Mouse (Mus musculus): ENCODE measurements around the gene Vmn1r217. TPM values are rescaled to one million over a fixed set of nuclear protein-coding genes. Genes with fewer than 3 reads are reported as not detected.
"Not testable (repeated sequence)": the region's sequence is repeated elsewhere in the genome, so short reads cannot be mapped to it uniquely, and the experiment has no call there.

Gene Vmn1r217
- polyA plus RNA-seq (2015; fragmentation: Nextera tagmentation; extraction: Ambion mirVana): not detected in 2 replicates

- not testable (repeated sequence) for H3K27ac ChIP-seq; H3K9me3 ChIP-seq (replicated peaks); H3K4me1 ChIP-seq; H3K4me2 ChIP-seq; H3K4me3 ChIP-seq (replicated peaks); ATAC-seq (replicated peaks; ENCODE audit: low FRiP score); H3K36me3 ChIP-seq; H3K27me3 ChIP-seq; H3K9ac ChIP-seq
- 70% methylated on average over 1 of the region's 1 CpGs for WGBS
These were observed at the start of gene Vmn1r217 for GRCm38 (mm10) chr13:23118126-23118525. Vmn1r217 (minus strand) TSS chr13:23118226.

DNA sequence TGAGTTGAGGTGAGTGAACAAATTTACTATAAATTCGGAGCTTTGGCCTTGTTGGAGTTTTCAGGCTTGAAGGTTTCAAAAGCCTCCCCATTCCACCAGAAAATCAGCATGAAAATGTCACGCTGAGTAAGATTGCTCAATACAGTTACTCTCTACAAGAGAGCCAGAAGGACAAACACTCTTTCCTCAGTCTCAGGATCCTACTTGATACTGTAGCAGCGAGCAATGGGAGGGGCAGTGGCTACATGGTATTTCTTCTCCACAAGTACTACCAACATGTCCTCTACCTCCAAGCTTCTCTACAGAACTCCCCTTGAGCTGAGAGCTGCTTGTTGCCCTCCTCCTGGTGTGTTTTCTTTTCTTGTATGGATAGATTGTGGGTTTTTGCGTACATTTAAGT is 48.4 kb upstream of the Vmn1r217 start:
- not testable (repeated sequence) for H3K27me3 ChIP-seq; H3K4me1 ChIP-seq; H3K27ac ChIP-seq; H3K4me3 ChIP-seq (replicated peaks); H3K4me2 ChIP-seq; H3K9me3 ChIP-seq (replicated peaks); ATAC-seq (replicated peaks; ENCODE audit: low FRiP score); H3K9ac ChIP-seq; H3K36me3 ChIP-seq
- WGBS: 89% methylated on average over 4 of the region's 4 CpGs

DNA sequence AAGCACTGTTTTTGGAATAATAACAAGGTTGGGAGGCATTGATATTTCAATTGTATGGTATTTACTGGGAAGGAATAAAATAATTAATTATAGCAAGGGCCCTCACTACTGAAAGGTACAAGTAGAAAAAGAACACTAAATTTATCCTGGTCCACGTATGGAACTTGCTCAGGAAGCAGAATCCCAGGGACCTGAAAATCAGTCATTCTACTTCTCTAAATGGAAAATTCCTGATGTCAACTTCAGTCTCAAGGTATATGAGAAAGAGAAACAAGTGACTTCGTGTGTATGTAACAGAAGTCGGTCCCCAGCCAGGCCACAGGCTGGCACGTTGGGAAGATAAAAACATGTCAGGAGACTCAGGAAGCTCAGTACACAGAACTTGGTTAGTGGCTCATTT is 41.0 kb upstream of the Vmn1r217 start, which contains the start of gene Vmn1r219:
Vmn1r219 (plus strand) TSS at position 301 of the 400 bp plus-strand sequence.
- no peaks in the 10 kb centered on the region for H3K36me3 ChIP-seq
- no peak within 1 kb of the TSS for H3K4me2 ChIP-seq
- 81% methylated on average over 4 of the region's 4 CpGs for WGBS
- H3K27ac ChIP-seq: no peak within 1 kb of the TSS
- ATAC-seq (replicated peaks; ENCODE audit: low FRiP score): no peak
- no peaks in the 10 kb centered on the region for H3K4me1 ChIP-seq
- no peaks in the 10 kb centered on the region for H3K27me3 ChIP-seq
- H3K9me3 ChIP-seq (replicated peaks): no peaks in the 10 kb centered on the region
- H3K4me3 ChIP-seq (replicated peaks): no peak within 1 kb of the TSS
- H3K9ac ChIP-seq: no peak within 1 kb of the TSS

DNA sequence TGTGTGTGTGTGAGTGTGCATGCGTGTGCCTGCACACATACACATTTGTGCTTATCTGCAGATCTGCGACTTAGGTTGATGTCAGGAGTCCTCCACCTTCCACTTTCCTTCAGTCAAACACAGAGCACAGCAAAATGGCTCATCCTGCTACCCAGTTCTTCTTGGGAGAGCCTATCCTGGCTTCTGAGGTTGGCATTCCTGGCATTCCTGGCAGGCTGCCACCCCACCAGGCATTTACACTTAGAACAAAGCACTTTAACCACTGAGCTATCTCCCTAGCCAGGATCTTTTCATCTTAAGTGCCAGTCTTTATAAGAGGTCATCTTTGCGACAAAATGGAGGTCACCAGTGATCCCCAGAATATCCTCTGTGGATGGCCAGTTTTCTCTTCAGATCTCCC is 39.8 kb upstream of the Vmn1r217 start:
- Histone ChIP-seq H3K4me3 (replicated peaks) (no peak overlapping the region), H3K27me3 (no peaks in the 10 kb centered on the region), H3K9ac (no peak overlapping the region), H3K9me3 (replicated peaks) (no peaks in the 10 kb centered on the region), H3K4me2 (no peak overlapping the region), H3K4me1 (no peaks in the 10 kb centered on the region), H3K27ac (no peak overlapping the region), H3K36me3 (no peaks in the 10 kb centered on the region)
- 79% methylated on average over 3 of the region's 3 CpGs for WGBS
- no peak for ATAC-seq (replicated peaks; ENCODE audit: low FRiP score)

- no peak for ATAC-seq (replicated peaks; ENCODE audit: low FRiP score)
- no peaks in the 10 kb centered on the region for H3K27me3 ChIP-seq
- H3K9ac ChIP-seq: no peak overlapping the region
- no peaks in the 10 kb centered on the region for H3K36me3 ChIP-seq
- H3K4me2 ChIP-seq: no peak overlapping the region
- H3K27ac ChIP-seq: no peak overlapping the region
- H3K4me3 ChIP-seq (replicated peaks): no peak overlapping the region
- no peaks in the 10 kb centered on the region for H3K9me3 ChIP-seq (replicated peaks)
- WGBS: 91% methylated on average over 2 of the region's 2 CpGs
- H3K4me1 ChIP-seq: no peaks in the 10 kb centered on the region
These were observed 20.9 kb upstream of the Vmn1r217 start for GRCm38 (mm10) chr13:23138880-23139279.

DNA sequence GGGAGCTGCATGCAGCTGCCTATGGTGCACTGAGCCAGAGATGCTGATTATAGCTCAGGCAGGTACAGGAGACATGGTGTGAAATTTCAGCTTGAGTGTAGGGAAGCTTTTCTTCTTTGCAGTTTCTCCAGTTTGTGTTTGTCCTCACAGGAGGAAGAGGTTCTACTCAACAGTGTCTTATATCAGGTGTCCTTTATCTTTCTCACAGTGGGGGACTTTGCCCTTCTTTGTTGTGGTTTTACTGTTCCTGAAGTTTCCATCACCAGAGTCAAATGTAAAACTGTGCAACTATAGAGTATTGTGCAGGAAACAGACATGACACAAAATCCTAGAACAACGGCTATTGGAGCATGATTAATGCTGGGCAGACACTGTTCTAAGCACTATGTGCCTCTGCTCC is 15.5 kb upstream of the Vmn1r217 start:
- H3K9ac ChIP-seq: no peak overlapping the region
- no peaks in the 10 kb centered on the region for H3K27me3 ChIP-seq
- H3K36me3 ChIP-seq: no peaks in the 10 kb centered on the region
- 62% methylated on average over 1 of the region's 1 CpGs for WGBS
- H3K9me3 ChIP-seq (replicated peaks): no peaks in the 10 kb centered on the region
- no peak for ATAC-seq (replicated peaks; ENCODE audit: low FRiP score)
- no peak overlapping the region for H3K4me3 ChIP-seq (replicated peaks)
- no peak overlapping the region for H3K4me2 ChIP-seq
- H3K4me1 ChIP-seq: no peaks in the 10 kb centered on the region
- H3K27ac ChIP-seq: no peak overlapping the region

GRCm38 (mm10) chr13:23133099-23133498 is 15.1 kb upstream of the Vmn1r217 start, which contains the start of gene Vmn1r218:
Vmn1r218 (plus strand) TSS chr13:23133155.
- no peaks in the 10 kb centered on the region for H3K27me3 ChIP-seq
- no peak within 1 kb of the TSS for H3K9ac ChIP-seq
- ATAC-seq (replicated peaks; ENCODE audit: low FRiP score): no peak
- no peaks in the 10 kb centered on the region for H3K4me1 ChIP-seq
- H3K27ac ChIP-seq: no peak within 1 kb of the TSS
- no peaks in the 10 kb centered on the region for H3K9me3 ChIP-seq (replicated peaks)
- WGBS: 72% methylated on average over 3 of the region's 3 CpGs
- no peak within 1 kb of the TSS for H3K4me2 ChIP-seq
- H3K4me3 ChIP-seq (replicated peaks): no peak within 1 kb of the TSS
- no peaks in the 10 kb centered on the region for H3K36me3 ChIP-seq

- Histone ChIP-seq H3K9ac (no peak overlapping the region), H3K4me1 (no peaks in the 10 kb centered on the region), H3K4me2 (no peak overlapping the region), H3K4me3 (replicated peaks) (no peak overlapping the region), H3K36me3 (no peaks in the 10 kb centered on the region), H3K27ac (no peak overlapping the region), H3K27me3 (no peaks in the 10 kb centered on the region), H3K9me3 (replicated peaks) (no peaks in the 10 kb centered on the region)
- ATAC-seq (replicated peaks; ENCODE audit: low FRiP score): no peak
- WGBS: 88% methylated on average over 2 of the region's 2 CpGs
These were observed 2.6 kb upstream of the Vmn1r217 start for GRCm38 (mm10) chr13:23120611-23121010.

GRCm38 (mm10) chr13:23094386-23094785 is 23.6 kb downstream of the Vmn1r217 start:
- Histone ChIP-seq H3K27ac (no peak overlapping the region), H3K9ac (no peak overlapping the region), H3K27me3 (no peaks in the 10 kb centered on the region), H3K4me1 (no peaks in the 10 kb centered on the region), H3K36me3 (no peaks in the 10 kb centered on the region), H3K9me3 (replicated peaks) (no peaks in the 10 kb centered on the region), H3K4me2 (no peak overlapping the region), H3K4me3 (replicated peaks) (no peak overlapping the region)
- WGBS: 84% methylated on average over 4 of the region's 4 CpGs
- ATAC-seq (replicated peaks; ENCODE audit: low FRiP score): no peak

DNA sequence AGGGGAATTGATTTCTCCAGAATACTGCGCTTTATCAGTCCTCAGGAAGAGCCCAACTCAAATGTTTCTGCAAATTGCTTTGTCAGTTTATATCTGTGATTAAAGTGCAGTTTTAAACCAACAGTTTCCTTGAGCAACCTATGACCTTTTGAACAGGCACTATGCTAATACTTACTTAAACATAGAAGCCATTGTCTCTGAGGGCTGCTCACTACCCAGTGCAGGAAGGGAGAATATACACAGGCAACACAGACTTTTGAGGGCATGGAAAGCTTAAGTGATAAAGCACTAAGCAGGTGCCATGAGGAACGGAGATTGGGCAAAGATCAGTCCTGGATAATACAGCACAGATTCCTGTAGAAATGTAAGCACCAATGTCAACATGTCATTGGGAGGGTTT is 48.7 kb downstream of the Vmn1r217 start:
- Histone ChIP-seq H3K9me3 (replicated peaks) (no peaks in the 10 kb centered on the region), H3K27ac (no peak overlapping the region), H3K4me1 (no peaks in the 10 kb centered on the region), H3K27me3 (no peaks in the 10 kb centered on the region), H3K4me2 (no peak overlapping the region), H3K36me3 (no peaks in the 10 kb centered on the region), H3K4me3 (replicated peaks) (no peak overlapping the region), H3K9ac (no peak overlapping the region)
- no peak for ATAC-seq (replicated peaks; ENCODE audit: low FRiP score)
- 88% methylated on average over 2 of the region's 2 CpGs for WGBS

- Histone ChIP-seq H3K4me1 (no peaks in the 10 kb centered on the region), H3K9ac (no peak within 1 kb of the TSS), H3K9me3 (replicated peaks) (no peaks in the 10 kb centered on the region), H3K4me2 (no peak within 1 kb of the TSS), H3K27me3 (no peaks in the 10 kb centered on the region), H3K27ac (no peak within 1 kb of the TSS), H3K36me3 (no peaks in the 10 kb centered on the region), H3K4me3 (replicated peaks) (no peak within 1 kb of the TSS)
- no peak for ATAC-seq (replicated peaks; ENCODE audit: low FRiP score)
- WGBS: 76% methylated on average over 1 of the region's 1 CpGs
These were observed 50.3 kb downstream of the Vmn1r217 start, which contains the start of gene Vmn1r215 for GRCm38 (mm10) chr13:23067725-23068124. Vmn1r215 (plus strand) TSS chr13:23068025.

GRCm38 (mm10) chr13:23057778-23058177 is 60.2 kb downstream of the Vmn1r217 start:
- H3K4me2 ChIP-seq: no peak overlapping the region
- H3K9me3 ChIP-seq (replicated peaks): no peaks in the 10 kb centered on the region
- 67% methylated on average over 1 of the region's 1 CpGs for WGBS
- no peak overlapping the region for H3K4me3 ChIP-seq (replicated peaks)
- no peak overlapping the region for H3K27ac ChIP-seq
- no peaks in the 10 kb centered on the region for H3K27me3 ChIP-seq
- no peak overlapping the region for H3K9ac ChIP-seq
- no peaks in the 10 kb centered on the region for H3K36me3 ChIP-seq
- no peak for ATAC-seq (replicated peaks; ENCODE audit: low FRiP score)
- no peaks in the 10 kb centered on the region for H3K4me1 ChIP-seq

Measured in kidney, embryonic 15.5 days (tissue).